Mouse (Mus musculus): ENCODE results near the gene Scn3b.

The Scn3b gene

DNA sequence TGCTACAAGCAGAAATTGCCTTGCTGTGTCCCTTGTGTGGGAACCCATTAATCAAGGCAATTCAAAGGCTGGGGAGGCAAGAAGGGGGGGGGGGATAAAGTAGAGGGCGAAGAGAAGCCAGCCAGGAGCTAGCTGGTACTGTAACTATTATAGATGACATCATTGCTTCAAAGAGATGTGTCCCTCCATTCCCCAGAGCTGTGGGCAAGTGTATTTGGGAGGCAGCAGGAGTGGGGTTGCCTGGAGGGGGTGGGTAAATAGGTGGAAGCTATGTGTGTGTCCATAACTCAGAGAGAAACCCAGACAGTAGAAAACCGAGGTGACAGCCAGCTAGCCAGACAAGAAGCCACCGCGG, 292 bp upstream of the Scn3b start:
- DNase-seq (ENCODE audit: low read depth): no peak

DNA sequence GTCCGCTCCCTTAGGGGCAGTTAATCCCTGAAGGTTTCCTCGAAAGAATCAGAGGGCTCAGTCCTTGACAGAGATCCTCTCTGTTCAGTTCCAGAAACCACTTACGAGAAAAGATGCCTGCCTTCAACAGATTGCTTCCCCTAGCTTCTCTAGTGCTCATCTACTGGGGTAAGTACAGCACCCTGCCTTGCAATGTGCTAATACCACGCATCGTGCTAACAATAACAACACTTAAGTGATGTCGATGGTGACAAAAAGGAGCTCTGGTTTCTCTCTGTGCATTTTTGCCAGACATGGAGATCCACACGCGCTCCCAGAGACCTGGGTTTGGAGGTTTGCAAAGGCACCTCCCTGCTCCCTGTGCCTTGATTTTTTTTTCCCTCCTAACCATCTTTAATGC, 863 bp downstream of the Scn3b start:
- DNase-seq (ENCODE audit: low read depth): no peak

DNA sequence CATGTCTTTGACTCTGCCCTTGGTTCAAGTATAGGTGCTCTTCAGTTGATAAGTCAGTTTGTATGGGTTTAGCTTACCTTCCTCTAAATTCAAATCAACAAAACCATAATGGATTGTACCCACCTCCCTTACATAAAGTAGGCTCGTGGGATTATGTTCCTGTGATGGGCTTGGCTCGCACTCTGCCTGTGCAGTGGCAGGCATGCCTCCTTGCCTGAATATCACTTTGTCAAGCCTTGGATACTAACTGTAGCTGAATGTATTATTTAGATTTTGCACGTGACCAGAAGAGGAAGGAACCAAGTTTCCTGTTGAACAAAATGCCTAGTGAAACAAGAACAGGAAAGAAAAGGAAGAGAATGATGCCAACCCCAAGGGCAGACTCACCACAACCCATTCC, 2.1 kb downstream of the Scn3b start:
- no peak for DNase-seq (ENCODE audit: low read depth)

DNA sequence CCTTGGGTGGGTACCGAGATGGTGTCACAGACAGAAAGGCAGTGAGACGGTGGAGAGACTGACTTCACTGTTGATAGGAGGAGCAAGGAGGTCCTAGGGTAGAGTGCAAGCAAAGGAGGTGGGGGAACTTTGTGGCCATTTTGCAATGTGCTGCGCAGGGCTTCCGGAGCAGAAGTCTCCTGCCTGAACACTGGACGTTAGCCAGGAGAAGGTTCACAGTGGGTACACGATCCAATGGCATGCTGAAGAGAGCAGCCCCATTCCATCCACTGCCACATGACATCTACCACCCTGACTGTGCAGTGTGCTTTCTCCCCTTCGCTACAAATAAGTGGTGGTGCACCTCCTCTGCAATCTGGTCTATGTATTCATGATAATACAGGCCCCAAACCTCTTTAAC, 3.8 kb downstream of the Scn3b start:
- no peak for DNase-seq (ENCODE audit: low read depth)

DNA sequence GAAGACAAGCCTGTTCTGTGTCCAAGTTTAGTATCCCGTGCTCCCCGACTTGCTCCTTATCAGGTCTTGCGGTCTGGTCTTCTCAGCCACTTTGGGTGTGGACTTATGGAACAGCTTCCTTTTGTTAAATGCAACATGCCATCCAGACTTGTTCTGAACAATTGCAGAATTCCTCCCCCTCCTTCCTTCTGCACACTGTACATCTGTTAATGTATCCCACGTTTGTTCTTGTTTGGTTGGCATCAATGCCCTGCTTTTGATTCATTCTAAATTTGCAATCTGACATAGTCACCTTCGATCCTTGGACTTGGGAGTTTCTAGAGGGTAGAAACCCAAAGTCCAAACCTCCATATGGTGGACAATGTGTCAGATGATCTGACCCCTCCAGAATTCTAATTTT, 6.9 kb downstream of the Scn3b start:
- DNase-seq (ENCODE audit: low read depth): no peak

DNA sequence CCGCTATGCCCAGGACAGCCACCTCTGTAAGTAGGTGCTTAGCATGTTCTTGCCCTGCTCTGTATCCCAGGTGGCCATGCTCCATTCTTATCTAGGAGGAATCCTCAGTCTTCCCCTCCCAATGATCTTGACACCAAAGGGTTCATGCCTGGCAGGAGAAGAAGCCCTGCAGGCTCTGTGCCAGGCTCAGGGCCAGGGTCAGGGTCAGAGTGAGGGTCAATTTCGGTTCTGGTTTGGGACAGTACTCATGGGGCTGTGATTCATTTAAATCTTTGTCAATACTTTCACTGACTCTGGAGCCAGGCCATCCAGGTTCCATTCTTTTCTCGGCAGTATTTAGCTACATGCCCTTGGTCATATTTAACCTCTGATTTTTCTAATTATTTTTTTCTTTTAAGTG, 8.7 kb downstream of the Scn3b start:
- DNase-seq (ENCODE audit: low read depth): no peak

DNA sequence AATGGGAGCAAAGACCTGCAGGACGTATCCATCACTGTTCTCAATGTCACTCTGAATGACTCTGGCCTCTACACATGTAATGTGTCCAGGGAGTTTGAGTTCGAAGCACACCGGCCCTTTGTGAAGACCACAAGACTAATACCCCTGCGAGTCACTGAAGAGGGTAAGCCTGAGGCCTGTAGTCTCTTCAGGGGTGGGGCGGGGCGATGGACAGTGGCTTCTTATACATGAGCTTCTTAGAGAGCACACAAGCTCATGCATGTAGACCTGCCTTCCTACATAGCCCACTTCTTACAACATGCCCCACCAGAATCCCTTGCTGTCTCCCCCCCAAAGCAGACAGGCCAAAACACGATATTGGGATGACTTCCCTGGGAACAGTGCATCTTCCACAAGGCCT, 10.4 kb downstream of the Scn3b start:
- DNase-seq (ENCODE audit: low read depth): no peak

DNA sequence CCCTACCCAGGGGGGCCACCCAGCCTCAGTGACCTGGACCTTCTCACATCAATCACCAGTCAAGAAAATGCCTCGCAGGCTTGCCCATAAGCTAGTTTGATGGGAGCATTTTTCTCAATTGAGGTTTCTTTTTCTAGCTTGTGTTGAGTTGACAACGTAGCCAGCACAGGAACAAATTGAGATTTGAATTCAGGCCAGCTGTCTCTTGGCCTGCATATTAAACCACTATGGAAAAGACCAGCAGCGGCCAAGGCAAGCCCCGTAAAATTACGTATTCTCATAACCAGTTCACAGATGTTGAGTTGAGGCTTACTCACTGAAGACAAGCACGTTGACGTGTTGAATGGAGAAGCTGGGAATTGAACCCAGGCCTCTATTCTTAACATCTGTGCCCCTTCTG, 14.0 kb downstream of the Scn3b start:
- DNase-seq (ENCODE audit: low read depth): no peak

DNA sequence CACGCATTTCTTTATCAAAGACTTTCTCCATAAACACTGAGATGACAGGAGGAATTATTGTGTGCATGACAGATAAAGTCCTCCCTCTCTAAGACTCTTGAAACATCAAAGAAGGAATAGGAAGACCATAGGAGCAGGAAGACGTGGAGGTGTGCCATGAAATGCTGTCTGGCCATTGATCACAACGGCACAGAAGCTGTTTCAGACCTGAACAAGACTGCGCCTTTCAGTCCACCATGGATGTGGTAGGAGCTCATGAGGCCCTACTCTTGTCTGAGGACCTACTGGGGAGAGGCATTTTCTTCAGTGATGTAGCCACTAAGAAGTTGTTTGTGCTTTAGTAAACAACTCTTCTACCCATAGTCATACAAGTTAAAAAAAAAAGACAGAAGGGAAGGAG, 23.5 kb downstream of the Scn3b start:
- DNase-seq (ENCODE audit: low read depth): no peak

DNA sequence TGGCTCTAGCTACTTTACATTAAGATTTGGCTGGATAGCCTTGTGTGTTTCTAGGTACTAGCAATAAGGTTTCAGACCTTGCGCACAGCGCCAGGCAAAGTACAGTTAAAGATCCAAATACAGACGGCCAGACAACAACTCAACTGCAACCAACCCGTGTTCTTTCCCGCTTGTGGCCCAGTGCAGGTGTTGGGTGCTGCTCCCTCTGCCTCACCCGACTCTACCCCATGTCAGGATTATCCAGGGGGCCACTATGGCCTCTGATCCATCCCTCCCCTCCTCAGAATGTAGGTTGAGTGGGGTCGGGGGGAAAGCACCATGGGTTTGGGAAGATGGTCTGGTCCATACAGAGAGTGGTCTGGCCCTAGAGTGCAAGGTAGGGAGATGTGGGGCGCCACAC, 24.3 kb downstream of the Scn3b start:
- no peak for DNase-seq (ENCODE audit: low read depth)

DNA sequence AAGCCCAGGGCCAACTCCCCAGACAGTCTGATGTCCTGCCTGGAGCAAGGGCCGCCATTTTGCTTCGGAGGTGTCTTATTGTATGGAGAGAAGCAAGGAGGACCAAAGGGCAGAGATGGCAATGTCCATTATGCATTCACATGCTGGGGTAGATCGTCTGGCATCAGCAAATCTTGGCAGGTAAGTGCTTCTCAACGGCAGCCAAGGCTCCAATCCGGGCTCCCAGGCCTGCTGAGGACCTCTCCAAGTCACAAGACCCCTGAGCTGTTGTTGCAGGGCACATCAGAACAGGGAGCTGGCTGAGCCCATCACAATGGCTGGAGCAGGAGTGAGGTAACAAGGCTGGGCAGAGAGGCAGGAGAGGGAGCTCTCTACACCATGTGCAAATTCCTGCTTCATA, 24.7 kb downstream of the Scn3b start:
- DNase-seq (ENCODE audit: low read depth): no peak

DNA sequence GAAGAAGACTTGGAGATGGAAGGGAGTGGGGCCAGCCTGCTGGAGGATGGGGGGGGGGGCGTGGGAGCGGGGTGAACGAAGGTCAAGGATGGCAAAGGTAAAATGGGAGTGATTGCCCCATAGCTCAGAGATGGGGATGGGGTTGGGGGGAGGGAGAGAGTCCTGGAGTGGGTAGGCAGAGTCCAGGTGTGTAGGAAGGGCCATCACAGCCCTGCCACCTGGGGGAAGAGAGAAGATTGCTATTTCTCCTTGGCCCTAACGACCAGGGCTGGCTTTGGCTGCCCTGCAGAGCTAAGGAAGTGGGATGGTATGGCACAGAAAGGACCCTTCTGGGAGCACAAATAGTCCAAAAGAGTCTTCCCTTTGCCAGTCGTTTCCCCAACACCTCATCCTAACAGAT, 25.2 kb downstream of the Scn3b start:
- no peak for DNase-seq (ENCODE audit: low read depth)

DNA sequence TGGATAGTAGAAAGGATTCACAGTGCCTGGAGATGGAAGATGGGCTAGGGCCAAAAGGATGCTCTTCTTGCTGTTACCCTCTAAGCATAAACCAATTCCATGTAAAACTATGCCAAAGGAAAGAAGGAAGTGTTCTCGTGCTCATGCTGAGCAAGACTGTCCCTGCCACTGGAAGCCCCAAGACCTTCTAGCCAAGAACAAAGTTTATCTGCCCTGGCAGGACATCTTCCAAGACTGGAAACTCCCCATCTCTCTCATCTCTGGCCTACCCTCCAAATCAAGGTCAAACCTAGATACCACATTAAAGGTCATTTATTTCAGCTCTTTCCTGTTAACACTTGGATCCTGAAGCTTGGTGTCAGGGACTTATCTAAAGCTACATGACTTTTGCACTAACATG, 25.8 kb downstream of the Scn3b start:
- no peak for DNase-seq (ENCODE audit: low read depth)

DNA sequence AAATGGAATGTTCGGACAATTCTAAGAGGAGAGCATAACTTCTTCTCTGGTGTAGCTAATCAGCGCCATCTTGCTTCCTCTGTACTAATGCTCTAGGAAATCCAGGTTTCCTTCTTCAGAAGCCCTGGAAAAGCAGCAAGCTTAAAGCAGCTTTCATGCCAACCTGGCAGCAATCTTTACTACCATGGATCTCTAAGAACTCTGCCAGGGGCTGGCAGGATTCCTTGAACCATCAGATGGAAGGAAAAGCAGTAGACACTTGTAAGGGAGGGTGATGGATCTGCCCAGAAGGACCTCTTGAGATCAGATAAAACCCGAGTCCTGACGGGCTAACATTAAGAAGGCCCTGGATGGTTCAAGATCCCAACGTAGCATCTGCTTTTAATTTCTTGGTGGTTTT, 27.2 kb downstream of the Scn3b start:
- no peak for DNase-seq (ENCODE audit: low read depth)

DNA sequence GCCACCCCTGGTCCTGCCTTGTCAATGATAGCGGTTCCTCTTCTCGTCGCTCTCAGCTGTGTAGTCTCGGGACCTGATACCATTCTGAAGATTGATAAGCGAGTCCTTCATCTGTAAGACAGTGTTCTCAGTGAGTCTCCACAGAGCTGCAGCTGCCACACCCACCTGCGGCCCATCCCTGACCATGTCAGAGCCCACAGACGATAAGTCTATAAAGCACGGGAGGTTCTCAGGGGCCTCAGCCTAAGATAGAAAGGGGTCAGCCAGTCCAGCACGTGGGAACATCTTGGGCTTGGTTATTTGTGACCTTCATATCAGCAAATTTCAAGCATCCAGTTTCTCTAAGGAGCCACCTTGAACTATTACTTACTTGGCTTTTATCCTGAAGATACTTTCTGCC, 29.0 kb downstream of the Scn3b start:
- DNase-seq (ENCODE audit: low read depth): no peak

DNA sequence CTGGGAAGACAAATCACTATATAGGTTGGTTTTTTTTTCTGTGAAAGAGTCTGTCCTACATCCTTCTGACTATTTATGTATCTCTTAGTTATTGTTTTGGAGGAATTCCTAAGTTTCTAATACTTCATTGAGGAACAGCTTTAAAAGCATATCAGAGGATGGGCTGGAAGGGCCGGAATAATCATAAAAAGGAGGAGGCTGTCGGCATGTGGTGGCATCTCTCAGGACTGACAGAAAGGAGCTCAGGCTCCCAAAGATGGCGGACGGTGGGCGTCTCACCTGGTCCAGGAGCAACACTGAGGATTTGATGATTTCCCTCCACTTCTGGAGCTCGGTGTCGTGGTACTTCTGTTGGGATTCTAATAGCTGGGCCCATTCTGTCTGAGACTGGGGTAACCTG, 30.3 kb downstream of the Scn3b start:
- no peak for DNase-seq (ENCODE audit: low read depth)

DNA sequence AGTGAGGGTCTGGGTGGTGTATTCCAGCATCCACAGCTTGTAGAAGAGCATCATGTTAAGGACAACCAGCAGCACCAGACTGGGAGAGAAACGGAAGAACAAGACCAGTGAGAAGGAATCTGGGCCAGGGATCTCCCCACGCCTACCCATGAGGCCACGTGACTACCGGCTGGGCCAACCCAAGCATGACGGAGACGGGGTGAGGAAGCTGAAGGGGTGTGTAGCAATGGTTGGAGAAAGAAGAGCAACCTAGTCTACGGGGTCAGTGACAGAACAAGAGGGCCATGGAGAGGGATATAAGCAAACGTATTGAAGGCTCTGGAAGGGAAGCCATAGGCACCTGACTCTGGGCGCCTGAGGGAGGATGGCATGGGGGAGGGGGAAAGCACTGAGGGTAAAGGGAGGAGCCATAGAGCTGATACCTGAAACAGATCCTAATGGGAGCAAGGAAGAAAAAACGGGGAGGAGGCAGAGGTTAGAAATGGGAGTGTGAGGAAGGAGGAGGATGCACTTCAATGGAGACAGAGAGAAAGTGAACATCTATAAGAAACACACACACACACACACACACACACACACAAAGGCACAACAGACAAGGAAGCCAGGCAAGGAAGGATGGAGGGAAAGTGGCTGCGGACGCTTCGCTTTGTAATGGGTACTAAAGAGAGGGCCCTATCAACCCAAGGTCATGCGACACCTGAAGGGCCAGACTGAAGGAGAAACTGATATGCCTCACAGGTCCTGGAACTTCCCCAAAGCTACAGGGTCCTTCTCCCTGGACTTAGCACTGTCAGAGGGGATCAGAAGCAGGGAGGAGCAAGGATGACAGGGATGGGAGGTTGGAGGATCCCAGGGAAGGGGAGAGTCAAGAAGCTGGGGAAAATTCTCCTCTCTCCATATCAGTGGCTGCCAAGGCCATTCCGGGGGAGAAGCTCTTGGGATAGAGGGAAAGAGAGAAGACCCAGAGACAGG, 31.3 kb downstream of the Scn3b start:
- no peak for DNase-seq (ENCODE audit: low read depth)

DNA sequence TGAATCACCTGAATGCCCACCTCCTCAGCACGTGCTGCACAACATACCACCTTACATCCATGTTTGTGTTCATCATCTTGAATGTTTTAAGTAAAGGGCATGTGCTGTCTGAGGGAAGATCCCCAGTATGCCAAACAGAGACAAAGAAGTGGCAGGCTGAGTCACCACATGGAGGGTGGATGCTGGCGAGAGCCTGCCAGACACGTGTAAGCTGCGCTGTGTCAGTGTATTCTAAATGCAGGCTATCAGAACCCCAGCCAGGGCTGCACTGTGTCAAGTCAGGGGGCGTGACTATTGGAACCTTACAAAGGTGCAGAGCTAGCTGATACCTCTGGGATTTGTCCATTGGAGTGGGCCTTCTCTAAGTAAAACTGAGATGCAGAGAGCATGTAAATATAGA, 32.5 kb downstream of the Scn3b start:
- DNase-seq (ENCODE audit: low read depth): no peak

DNA sequence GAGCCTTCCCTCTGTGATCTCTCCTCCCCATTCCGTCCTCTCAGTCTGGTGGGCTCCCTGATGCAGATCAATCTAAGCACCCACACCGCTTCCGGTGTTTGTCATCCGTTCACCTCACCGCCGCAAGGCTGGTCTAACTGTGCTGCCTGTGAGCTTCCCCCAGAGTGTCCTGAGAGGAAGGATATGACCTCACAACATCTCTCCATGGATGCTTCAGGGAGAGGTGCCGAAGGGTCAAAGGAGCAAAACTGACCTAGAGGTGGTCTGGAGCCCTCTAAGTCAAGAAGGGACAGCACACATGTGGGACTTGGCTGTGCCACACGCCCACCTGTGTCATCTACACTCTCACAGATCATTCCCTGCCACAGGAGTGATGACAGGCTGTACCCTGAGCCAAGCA, 33.4 kb downstream of the Scn3b start:
- DNase-seq (ENCODE audit: low read depth): no peak

DNA sequence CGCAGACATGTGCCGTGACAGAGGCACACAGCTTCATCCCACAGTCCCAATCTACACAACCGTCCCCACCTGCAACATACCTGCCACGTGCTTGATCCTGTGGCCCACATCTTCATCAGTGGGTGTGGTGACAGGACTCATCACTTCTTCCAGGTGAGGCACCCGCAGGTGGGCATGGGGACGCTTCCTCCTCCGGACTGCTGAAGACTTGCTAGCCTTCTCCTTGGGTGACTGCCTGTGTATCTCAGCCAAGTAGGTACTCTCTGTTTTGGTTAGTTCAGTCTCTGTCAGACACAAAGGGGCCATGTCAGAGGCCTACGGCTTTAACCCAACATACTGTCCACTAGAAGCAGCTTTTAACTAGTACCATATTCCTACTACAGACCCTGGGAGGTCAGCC, 35.2 kb downstream of the Scn3b start:
- DNase-seq (ENCODE audit: low read depth): no peak

DNA sequence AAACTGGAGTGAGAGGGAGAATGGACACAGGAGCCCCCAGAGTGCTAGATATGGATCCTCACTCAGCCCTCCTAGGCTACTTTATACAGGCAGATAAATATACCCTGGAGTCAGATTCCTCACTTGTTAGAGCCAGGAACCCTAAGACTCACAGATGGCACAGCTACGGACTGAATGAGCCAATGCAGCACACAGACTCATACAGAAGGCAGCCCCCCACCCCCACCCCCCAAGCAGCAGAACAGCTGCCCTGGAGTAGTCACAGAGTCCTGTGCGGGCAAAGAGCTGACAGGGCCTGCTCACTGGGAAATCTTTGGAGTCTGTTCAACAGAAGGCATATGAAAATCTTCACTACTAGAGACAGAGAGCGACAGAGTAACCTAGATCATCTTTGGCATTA, 38.3 kb downstream of the Scn3b start:
- DNase-seq (ENCODE audit: low read depth): no peak

DNA sequence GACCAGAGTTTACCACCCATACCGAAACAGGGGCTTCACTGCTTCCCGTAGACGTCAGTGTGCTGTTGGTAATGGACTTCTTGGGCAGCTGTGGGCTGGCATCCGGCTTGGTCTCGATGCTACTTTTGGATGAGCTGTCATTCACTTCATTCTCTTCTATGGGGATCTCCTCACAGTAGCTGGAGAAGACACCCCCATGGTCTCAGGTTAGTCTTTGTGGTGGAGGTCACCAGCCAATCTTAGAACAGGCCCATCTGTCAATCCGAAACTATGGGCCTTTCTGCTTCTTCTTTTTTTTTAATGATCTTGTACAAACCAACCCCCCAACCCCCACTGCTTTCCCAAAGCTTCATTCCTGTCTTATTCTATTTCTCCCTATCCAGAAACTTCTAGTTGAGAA, 40.9 kb downstream of the Scn3b start:
- no peak for DNase-seq (ENCODE audit: low read depth)

DNA sequence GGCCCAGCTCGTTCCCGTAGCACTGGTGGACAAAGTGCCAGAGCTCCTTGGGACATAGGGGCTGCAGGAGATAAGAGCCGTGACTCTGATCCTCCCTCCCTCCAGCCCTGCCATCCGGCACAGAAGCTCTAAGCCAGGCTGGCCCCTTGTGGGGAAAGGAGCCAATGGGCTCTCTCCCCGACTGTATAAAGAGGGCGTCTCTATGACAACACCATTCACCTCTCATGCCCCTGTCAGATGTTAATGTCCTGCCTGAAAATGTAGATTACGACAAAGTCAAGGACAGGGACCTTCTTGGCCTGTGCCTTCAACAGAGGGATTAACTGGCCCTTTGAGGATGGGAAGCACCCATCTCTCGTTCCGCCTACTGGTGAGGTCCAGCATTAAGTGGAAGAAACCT, 42.8 kb downstream of the Scn3b start:
- DNase-seq (ENCODE audit: low read depth): no peak

DNA sequence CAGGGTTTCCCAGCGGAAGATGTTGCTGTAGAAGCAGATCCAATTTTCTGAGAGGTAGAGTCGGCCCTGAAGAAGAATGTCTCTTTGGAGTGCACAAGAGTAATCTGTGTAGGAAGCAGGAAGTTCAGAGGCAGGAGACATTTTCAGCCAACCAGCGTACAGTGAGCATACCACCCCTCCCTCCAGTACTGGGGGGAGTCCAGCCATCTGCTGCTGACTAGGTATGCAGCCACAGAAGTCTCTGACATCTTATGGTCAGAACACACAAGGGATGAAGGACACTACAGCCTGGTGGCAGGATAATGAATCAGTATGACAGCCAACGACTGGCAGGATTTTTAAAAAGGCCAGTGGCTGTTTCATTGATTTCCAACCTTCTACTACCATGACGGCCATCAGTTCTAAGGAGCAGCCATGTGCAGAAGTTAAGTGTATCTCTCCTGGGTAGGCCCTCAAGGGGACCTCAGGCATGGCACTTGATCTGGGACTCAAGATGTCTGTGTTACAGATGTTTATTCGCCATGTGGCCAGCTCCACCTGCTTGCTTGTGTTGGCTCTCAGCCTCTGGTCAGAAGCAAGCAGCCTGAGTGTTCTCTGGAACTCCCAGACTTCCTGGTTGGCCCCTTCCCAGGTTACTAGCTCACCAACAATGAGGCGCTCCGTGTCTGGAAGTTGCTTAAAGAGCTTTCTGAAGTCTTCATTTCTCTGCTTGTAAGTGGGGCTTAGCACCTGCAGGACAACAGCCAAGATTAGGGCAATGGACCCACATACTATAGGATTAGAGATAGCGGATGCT, 48.0 kb downstream of the Scn3b start:
- no peak for DNase-seq (ENCODE audit: low read depth)

All from c-Kit-positive CD71-negative TER-119-negative erythroid progenitor cells, embryonic 14.5 days (primary cell).